Mouse (Mus musculus): ENCODE results near the gene Krtap3-1.
"Not testable (repeated sequence)": the region's sequence is repeated elsewhere in the genome, so short reads cannot be mapped to it uniquely, and the experiment has no call there.

Gene Krtap3-1

DNA sequence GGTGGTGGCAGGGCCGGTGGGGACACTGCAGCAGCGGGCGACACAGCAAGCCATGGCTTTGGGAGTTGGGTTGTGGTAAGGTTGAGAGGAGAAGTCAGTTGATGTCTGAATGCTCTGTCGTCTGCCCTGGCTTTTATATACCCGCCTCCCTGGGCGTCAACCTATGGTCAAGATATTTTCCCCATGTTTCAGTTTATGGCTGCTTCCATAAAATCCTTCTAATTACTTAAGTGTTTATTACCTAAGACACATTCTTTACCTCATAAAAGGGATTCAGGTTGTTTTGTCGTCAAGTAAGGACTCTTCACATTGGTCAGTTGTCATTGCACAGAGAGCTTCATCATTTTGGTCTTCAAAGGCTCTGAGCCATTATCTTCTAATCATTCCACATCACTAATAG lies at the start of gene Krtap3-1:
TSS of gene Krtap3-1 (minus strand) at position 101 of the 400 bp plus-strand sequence.
- no peak for DNase-seq (ENCODE audit: extremely low spot score, low read depth, low spot score)

DNA sequence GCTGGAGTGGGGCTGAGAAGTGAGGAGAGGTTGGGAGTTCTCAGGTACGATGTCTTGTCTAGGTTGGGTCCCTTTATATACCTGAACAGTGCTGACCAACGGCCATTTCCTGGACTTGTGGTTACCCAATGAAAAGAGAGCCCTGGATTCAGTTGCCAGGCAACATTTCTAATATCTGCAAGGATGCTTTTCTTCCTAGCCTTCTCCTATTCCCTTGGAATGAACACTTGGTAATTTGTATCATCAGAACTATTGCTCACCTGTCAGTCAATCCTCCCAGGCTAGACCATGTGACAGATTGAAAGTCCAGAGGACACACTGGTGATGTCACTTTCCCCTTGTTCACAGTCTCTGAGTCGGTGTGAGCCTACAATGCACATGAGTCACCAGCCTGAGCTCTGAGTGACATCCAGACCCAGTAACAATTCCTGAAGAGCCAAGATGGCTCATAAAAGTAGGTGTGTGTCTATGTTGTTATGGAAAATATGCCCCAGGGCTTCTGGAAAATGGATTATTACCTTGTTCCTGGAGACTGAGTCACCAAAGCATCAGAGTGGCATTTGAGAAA lies 48.5 kb upstream of the Krtap3-1 start, which contains the start of gene Krtap2-4:
TSS of gene Krtap2-4 (minus strand) at position 51 of the 568 bp plus-strand sequence.
- no peak for DNase-seq (ENCODE audit: extremely low spot score, low read depth, low spot score)

DNA sequence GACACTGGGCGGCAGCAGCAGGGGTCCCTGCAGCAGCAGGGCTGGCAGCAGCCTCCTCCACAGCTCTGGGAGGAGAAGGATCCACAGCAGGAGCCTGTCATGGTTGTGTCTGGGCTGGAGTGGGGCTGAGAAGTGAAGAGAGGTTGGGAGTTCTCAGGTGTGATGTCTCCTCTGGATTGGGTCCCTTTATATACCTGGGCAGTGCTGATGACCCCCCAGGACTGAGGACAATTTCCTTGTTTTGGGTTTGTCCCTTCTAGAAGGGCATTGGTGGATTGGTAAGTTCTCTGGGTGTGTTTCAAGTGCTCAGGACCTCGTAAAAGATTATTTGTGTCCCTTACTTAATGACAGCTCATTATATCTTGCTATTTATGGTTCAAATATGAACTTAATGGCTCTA lies 43.7 kb upstream of the Krtap3-1 start, which contains the start of gene Gm11937:
TSS of gene Gm11937 (minus strand) at position 101 of the 400 bp plus-strand sequence.
- DNase-seq (ENCODE audit: extremely low spot score, low read depth, low spot score) = not testable (repeated sequence)

DNA sequence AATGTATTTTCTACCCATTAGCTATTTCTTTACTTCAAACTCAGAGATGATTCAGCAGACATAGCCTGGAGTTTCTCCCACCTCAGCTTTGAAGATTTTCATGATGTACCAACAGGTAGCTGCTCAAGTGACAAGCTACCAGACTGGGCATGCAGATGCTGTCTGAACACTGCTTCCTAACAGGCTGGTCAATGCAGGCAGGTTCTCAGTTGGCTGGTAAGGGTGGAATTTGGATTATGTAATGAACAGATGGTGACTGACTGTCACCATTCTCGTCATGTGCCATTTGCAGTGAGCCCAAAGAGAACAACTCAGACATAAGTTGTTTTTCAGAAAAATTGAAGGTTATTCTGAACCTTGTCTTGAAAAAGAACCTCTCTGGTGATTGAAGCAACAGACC lies 42.7 kb upstream of the Krtap3-1 start:
- no peak for DNase-seq (ENCODE audit: extremely low spot score, low read depth, low spot score)

DNA sequence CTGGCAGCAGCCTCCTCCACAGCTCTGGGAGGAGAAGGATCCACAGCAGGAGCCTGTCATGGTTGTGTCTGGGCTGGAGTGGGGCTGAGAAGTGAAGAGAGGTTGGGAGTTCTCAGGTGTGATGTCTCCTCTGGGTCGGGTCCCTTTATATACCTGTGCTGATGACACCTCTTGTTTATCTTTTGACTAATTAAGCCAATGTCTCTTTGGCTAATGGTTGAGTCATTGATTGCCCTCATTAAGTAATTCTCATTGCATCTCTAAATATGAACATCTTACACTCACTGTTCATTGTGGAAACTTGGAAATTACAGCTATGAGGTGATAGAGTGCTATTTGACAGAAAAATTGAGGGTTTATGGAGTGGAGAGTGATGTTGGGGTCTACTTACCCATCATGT lies 36.8 kb upstream of the Krtap3-1 start, which contains the start of gene Gm11938:
TSS of gene Gm11938 (minus strand) at position 101 of the 400 bp plus-strand sequence.
- DNase-seq (ENCODE audit: extremely low spot score, low read depth, low spot score) = not testable (repeated sequence)

DNA sequence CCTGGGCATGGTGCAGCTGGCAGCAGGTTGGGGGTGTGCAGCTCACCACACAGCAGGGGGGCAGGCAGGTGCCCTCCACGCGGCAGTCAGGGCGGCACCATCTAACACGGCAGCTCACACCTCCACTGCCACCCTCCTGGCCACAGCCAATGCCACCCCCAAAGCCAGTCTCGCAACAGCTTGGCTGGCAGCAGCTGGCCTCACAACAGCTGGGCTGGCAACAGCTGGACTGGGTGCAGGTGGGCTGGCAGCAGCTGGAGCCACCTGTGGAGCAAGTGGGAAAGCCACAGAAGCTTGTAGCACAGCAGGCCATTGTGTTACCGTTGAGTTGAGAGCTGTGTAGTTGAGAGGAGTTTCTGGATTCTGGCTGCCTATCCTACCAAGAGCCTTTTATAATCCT lies 31.3 kb upstream of the Krtap3-1 start, which contains the start of gene Krtap9-3:
TSS of gene Krtap9-3 (minus strand) at position 364 of the 400 bp plus-strand sequence.
- not testable (repeated sequence) for DNase-seq (ENCODE audit: extremely low spot score, low read depth, low spot score)

DNA sequence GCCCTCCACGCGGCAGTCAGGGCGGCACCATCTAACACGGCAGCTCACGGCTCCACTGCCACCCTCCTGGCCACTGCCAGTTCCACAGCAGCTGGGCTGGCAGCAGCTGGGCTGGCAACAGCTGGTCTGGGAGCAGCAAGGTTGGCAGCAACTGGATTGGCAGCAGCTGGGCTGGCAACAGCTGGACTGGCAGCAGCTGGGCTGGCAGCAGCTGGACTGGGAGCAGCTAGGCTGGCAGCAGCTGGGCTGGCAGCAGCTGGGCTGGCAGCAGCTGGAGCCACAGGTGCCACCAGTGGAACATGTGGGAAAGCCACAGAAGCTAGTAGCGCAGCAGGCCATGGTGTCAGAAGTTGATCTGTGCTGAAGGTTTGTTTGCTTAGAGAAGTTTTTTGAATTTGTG lies 24.6 kb upstream of the Krtap3-1 start, which contains the start of gene Krtap1-3:
TSS of gene Krtap1-3 (minus strand) at position 359 of the 400 bp plus-strand sequence.
- no peak for DNase-seq (ENCODE audit: extremely low spot score, low read depth, low spot score)

DNA sequence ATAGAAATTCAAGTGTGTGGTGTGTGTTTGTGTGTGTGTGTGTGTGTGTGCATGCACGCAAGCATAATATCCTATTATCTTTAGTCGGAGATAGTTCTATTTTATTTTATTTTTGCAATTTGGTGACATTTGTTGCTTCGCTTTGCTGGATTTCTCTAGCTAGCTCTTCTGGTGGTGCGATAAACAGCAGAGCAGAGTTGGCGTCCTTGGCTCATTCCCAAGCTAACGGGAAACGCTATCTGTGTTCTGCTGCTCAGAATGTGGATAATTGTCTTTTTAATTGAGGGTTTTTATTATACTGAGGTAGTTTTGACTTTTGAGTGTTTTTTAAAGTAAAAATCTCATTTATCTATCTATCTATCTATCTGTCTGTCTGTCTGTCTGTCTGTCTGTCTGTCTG lies 18.7 kb upstream of the Krtap3-1 start:
- no peak for DNase-seq (ENCODE audit: extremely low spot score, low read depth, low spot score)

DNA sequence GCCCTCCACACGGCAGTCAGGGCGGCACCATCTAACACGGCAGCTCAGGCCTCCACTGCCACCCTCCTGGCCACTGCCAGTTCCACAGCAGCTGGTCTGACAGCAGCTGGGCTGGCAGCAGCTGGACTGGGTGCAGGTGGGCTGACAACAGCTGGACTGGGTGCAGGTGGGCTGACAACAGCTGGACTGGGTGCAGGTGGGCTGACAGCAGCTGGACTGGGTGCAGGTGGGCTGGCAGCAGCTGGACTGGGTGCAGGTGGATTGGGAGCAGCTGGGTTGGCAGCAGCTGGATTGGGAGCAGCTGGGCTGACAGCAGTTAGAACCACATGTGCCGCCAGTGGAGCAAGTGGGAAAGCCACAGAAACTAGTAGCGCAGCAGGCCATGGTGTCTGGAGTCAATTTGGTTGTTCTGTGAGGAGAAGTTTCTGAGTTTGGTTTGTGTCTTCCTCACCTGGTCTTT lies 16.8 kb upstream of the Krtap3-1 start, which contains the start of gene Krtap1-4:
TSS of gene Krtap1-4 (minus strand) at position 410 of the 460 bp plus-strand sequence.
- no peak for DNase-seq (ENCODE audit: extremely low spot score, low read depth, low spot score)

DNA sequence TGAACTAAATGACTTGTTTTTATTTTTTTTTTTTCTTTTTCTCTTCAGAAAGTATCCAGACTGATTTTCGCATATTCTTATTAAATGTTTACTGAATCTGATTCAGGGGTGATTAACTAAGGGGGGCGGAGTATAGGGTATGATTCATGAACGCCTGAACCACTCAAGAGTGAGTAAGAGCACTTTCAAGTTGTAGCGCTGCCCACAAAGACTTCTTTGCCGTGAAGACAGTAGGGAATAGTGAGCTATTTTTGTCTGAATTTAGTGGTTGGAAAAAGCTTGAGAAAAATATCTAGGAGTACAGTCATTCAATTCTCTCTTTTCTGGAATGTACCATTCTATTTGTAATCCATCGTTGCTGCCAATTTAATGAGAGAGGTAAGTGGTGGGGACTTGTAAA lies 15.1 kb upstream of the Krtap3-1 start:
- no peak for DNase-seq (ENCODE audit: extremely low spot score, low read depth, low spot score)

DNA sequence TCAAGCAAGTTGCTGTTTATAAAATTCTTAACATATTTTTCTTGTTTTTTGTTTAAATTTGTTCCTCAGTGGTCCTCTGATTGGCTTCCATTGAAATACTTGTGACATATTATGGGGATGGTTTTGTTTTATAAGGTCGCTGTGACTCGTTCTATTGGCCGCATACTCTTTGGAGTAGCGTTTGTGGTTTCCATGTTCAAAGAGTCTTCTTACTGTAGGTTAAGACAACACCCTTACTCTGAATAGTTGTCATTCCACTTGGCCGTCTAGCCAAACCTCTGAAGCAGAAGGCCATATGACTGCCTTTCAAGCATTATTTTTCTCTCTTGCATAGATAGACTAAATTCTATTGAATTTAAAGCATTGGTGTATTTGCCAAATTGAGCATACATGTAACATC lies 14.6 kb upstream of the Krtap3-1 start:
- DNase-seq (ENCODE audit: extremely low spot score, low read depth, low spot score) = no peak

DNA sequence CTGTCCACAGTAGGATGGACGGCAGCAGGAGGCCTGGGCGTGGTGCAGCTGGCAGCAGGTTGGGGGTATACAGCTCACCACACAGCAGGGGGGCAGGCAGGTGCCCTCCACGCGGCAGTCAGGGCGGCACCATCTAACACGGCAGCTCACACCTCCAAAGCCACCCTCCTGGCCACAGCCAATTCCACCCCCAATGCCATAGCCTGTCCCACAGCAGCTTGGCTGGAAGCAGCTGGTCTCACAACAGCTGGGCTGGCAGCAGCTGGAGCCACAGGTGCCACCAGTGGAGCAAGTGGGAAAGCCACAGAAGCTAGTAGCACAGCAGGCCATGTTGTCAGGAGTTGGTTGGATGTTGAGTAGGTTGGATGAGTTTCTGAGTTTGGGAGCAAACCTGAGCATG lies 14.2 kb upstream of the Krtap3-1 start, which contains the start of gene Krtap1-5:
TSS of gene Krtap1-5 (minus strand) at position 381 of the 400 bp plus-strand sequence.
- no peak for DNase-seq (ENCODE audit: extremely low spot score, low read depth, low spot score)

DNA sequence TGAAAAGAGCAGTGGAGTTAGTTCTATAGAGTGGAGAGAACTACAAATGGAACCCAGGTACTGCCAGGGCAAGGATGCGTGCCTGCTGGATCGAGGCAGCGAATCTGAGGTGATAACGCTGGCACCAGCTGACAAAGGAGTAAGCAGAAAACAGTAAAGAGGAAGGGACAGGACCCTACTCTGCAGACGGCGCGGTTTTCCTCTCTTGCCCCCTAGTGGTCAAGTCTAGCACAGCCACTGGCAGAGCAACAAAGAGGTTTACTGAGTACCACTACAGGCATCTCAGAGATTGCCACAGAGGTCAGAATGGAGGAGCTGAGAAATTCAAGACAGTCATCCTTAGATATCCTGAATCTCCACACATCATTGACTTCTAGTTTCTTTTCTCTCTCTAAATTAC lies 7.7 kb upstream of the Krtap3-1 start:
- peak; percentile 41 for DNase-seq (ENCODE audit: extremely low spot score, low read depth, low spot score)

DNA sequence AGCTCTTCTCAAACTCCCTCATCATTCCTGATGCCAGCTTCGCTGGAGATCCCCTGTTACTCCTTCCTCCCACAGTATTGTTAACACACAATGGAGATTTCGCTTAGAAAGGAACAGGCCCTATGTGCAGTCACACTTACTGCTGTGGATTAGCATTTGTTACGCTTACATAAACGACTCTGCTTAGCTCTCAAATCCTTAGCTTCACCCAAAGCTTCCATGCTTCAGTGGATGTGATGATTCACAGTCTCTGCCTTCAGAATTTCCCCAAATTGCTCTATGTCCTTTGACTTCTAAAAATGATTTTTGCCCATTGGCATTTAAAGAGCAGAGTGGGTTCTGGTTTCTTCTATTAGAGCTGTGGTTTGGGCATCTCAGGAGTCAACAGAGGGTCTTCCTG lies 6.7 kb upstream of the Krtap3-1 start:
- no peak for DNase-seq (ENCODE audit: extremely low spot score, low read depth, low spot score)

DNA sequence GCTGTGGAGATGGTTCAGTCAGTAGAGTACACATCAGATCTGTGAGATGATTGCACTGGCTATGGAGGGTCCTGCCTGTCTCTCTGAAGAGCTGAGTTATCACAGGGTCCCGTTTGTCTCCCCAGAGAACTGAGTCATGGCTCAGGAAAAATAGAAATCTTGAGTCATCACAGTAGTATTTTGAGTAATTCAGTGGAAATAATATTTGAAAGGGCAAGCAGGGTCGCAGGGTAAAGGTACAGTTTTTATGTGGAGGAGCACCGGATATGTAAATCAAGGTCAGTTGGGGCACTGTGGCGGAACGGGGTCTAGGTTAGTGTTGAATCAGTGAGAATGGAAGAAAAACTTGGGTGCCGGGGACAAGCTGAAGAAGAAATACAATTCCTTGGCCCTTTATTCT lies 3.9 kb downstream of the Krtap3-1 start:
- no peak for DNase-seq (ENCODE audit: extremely low spot score, low read depth, low spot score)

DNA sequence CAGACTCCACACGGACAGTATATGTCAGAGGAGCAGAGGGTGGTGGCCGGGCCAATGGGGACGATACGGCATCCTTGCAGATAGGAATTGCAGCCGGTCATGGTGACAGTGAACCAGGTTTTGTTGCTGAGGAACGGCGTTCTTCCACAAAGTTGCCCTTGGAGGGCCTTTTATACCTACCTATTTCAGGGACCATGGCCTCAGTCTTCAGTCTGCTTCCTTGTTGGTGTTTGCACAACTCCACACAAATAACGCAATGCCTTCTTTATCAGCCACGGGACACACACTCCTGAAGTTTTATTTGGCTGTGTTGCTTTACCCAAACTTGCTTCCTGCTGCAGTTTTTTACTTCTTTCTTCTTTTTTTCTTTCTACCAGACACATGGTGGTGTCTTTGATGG lies 7.1 kb downstream of the Krtap3-1 start, which contains the start of gene Gm11939:
TSS of gene Gm11939 (minus strand) at position 101 of the 400 bp plus-strand sequence.
- DNase-seq (ENCODE audit: extremely low spot score, low read depth, low spot score) = no peak

DNA sequence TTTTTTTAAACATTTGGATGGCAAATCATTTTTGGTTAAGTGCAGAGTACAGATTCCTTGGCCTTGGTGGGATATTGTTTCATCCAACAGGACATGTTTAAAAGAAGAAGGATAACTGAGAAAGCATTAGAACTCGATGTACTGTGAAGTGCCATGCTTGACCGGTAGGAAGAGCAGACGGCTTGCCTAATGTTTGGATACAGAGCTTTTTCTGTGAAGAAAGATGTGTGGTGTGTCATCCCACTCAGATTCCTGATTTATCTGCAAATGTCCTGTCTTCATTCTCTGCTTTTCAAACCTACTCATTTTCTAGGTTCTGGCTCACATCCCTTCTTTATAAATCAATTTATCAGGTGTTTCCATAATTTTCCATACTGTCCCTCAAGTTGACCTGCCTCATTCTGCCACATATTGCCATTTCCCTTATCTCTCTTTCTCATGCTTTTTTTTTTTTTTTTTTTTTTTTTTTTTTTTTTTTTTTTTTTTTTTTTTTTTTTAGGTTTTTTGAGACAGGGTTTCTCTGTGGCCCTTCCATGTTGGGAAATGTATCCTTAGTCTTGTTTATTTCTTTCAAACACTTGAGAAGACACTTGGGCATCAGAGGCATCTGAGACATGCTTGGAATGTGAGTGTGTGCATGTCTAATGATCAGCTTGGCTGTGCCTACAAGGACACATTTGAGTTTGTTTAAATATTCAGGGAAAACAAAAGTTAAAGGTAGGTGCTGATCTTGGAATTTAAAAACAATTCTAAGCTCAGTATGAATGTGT lies 8.3 kb downstream of the Krtap3-1 start:
- no peak for DNase-seq (ENCODE audit: extremely low spot score, low read depth, low spot score)

DNA sequence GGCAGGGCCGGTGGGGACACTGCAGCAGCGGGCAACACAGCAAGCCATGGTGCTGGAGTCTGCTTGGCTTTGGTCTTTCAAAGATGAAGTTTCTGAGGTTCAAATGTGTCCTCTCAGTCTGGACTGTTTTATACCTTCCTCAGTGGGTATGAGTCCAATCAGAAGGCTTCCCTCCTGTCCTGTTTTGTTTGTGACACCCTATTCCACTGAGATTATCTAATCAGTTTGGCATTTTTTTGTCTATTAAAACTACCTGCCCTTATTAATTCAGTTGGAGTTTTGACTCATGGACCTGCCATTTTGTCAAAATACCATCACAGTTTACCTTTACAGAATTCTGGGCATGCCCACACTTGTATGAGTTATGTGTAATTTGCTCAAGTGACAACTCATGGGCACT lies 9.7 kb downstream of the Krtap3-1 start, which contains the start of gene Krtap3-2:
TSS of gene Krtap3-2 (minus strand) at position 101 of the 400 bp plus-strand sequence.
- DNase-seq (ENCODE audit: extremely low spot score, low read depth, low spot score) = no peak

DNA sequence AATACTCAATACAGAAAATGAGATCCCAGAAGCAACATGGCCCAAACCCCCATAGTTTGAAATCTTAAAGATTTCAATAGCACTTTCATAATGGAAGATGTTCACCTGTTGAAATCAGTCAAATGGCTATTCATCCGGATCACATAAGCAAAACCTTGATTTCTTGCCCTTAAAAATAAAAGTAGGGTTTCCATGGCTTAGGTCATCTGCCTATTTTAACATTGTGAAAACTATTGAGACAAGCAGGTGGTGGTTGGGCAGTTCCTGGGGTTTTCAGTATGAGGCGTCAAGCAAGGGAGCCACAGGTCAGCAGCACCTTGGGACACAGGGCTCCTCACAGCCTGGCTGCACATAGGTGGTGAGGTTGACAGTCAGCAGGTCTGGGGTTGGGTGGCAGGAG lies 10.2 kb downstream of the Krtap3-1 start:
- DNase-seq (ENCODE audit: extremely low spot score, low read depth, low spot score) = no peak

DNA sequence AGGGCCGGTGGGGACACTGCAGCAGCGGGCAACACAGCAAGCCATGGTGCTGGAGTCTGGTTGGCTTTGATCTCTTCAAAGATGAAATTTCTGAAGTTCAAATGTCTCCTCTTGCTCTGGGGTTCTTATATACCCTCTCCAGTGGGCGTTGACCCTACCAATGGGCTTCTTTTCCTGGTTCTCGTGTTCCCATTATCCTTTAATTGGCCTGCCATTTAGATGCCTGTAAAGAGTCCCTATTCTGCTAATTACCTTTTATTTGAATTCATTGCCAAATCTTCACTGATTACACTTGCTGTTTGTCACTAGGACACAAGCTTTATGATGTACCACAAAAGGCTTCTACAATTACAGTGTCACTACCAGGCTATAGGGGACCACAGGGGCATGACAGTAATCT lies 15.7 kb downstream of the Krtap3-1 start, which contains the start of gene Krtap3-3:
TSS of gene Krtap3-3 (minus strand) at position 101 of the 400 bp plus-strand sequence.
- no peak for DNase-seq (ENCODE audit: extremely low spot score, low read depth, low spot score)

DNA sequence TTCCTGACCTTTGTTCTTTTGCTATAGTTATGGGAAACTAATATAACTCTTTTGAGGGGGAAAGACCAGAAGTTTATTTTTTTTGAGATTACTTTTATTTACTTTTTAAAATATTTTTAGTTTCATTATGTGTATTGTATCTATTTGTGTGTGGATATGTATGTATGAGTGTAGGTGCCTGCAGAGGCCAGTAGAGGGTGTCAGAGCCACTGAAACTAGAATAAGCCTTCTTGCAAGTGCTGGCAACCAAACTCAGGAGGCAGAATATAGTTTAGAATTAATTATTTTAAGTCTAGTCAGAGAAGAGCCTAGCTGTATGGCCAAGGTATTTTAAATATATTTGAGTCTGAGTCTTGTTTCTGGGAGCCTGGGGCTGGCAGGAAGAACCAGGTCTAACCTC lies 18.5 kb downstream of the Krtap3-1 start:
- DNase-seq (ENCODE audit: extremely low spot score, low read depth, low spot score) = no peak

All from hindlimb bud, embryonic 11.5 days (tissue).